Mouse (Mus musculus): ENCODE data around the gene Trem2. TPM values are rescaled to one million over a fixed set of nuclear protein-coding genes. Genes with fewer than 3 reads are reported as not detected.

Trem2 gene
- polyA plus RNA-seq, 1 experiment from 2014 or later, result 3.1 TPM

Other genes starting within 250 kb of the Trem2 start
- not detected in 2 replicates for gene 9830107B12Rik, start 200.1 kb upstream of the Trem2 start, polyA plus RNA-seq (2015; fragmentation: Nextera tagmentation; extraction: Ambion mirVana)
- 0.20 TPM in 1 of 2 replicates, not detected in the other for gene A530064D06Rik, start 179.1 kb upstream of the Trem2 start, polyA plus RNA-seq (2015; fragmentation: Nextera tagmentation; extraction: Ambion mirVana)
- gene Trem1, start 113.6 kb upstream of the Trem2 start, polyA plus RNA-seq (2015; fragmentation: Nextera tagmentation; extraction: Ambion mirVana), result not detected in 2 replicates
- gene Trem3, start 98.6 kb upstream of the Trem2 start, polyA plus RNA-seq (2015; fragmentation: Nextera tagmentation; extraction: Ambion mirVana), result not detected in 2 replicates
- gene Treml4, start 82.1 kb upstream of the Trem2 start, polyA plus RNA-seq (2015; fragmentation: Nextera tagmentation; extraction: Ambion mirVana), result 0.38 TPM in 1 of 2 replicates, not detected in the other
- gene Treml2, start 46.9 kb upstream of the Trem2 start, polyA plus RNA-seq (2015; fragmentation: Nextera tagmentation; extraction: Ambion mirVana), result 0.09 TPM in 1 of 2 replicates, not detected in the other
- gene B430306N03Rik, start 30.3 kb upstream of the Trem2 start, polyA plus RNA-seq (2015; fragmentation: Nextera tagmentation; extraction: Ambion mirVana), result 0.14 TPM in 1 of 2 replicates, not detected in the other
- 0.22 and 0.39 TPM in 2 replicates for gene Treml1, start 13.5 kb downstream of the Trem2 start, polyA plus RNA-seq (2015; fragmentation: Nextera tagmentation; extraction: Ambion mirVana)
- gene Nfya, start 63.5 kb downstream of the Trem2 start, polyA plus RNA-seq (2015; fragmentation: Nextera tagmentation; extraction: Ambion mirVana), result 10.7 and 11.1 TPM in 2 replicates
- gene Oard1, start 63.6 kb downstream of the Trem2 start, polyA plus RNA-seq (2015; fragmentation: Nextera tagmentation; extraction: Ambion mirVana), result 32.7 and 36.4 TPM in 2 replicates
- gene Apobec2, start 86.5 kb downstream of the Trem2 start, polyA plus RNA-seq (2015; fragmentation: Nextera tagmentation; extraction: Ambion mirVana), result 0.43 and 0.58 TPM in 2 replicates
- 1.8 and 1.9 TPM in 2 replicates for gene Tspo2, start 105.1 kb downstream of the Trem2 start, polyA plus RNA-seq (2015; fragmentation: Nextera tagmentation; extraction: Ambion mirVana)
- gene Unc5cl, start 108.5 kb downstream of the Trem2 start, polyA plus RNA-seq (2015; fragmentation: Nextera tagmentation; extraction: Ambion mirVana), result 0.21 TPM in 1 of 2 replicates, not detected in the other